Mouse (Mus musculus): ENCODE measurements around the gene Cenpu.

The Cenpu gene

DNA sequence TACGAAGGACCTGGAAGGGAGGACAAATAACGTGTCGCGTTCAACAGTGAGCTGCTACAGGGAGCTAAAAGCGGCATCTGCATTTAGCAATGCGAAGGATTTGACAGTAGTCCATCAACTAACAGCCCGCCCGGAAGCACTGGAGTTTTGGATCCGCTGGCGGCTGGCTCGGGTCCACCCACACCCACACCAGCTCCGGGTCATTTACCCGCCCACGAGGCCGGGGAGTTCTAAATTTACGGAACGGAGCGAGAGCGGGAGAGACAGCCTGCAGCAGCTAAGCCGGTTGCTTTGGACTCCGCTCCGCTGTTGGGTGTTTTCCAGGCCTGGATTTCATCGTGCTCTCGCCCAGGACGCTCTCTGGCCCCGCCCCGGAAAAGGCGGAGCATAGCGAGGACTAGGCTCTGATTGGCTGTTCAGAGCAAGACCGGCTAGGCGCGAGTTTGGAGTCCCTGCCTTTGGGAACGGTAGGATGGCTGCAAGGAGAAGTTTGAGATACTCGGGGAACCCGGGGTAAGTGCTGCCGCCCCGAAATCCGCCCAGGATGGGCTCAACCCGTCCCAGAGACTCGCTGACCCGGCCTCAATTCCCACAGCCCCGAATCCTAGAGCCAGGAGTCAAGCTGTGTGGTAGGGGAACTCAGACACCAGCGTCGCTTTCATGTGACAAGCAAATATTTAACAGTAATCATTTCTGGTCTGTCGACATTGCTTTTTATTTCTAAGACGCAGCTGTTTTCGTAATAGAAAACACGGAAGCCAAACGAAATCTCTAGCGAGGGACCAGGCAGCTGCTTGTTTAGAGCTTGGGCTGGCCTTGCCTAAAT, at the start of gene Cenpu:
Cenpu (plus strand) TSS at position 414 of the 826 bp plus-strand sequence.
- DNase-seq (ENCODE audit: low spot score in 2 of 2), result peak; percentile 98 to 100

GRCm38 (mm10) chr8:46502333-46503071, 49.3 kb upstream of the Cenpu start:
- DNase-seq (ENCODE audit: low spot score in 2 of 2), result no peak

- DNase-seq (ENCODE audit: low spot score in 2 of 2), result no peak
These were observed 48.6 kb upstream of the Cenpu start for GRCm38 (mm10) chr8:46503072-46503695.

DNA sequence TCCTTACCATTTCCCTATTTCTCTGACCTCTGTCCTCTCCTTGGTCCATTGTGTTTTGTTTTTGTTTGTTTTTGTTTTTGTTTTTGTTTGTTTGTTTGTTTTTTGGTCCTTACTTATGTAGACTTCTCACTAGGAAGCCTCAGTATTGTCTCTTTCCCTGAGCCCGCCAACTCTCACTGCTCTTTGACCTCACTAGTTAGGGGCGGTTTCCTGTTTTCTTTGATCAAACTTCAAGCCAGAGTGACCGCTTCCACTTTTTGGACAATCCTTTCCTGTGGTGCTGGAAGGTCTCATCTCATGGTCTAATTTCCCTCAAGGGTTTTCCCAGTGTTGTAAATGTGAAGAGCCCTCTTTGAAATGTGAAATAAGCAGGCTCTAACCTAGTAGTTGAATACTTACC, 47.6 kb upstream of the Cenpu start:
- DNase-seq (ENCODE audit: low spot score in 2 of 2), result no peak

GRCm38 (mm10) chr8:46508488-46509395, 43.1 kb upstream of the Cenpu start:
- DNase-seq (ENCODE audit: low spot score in 2 of 2), result no peak

DNA sequence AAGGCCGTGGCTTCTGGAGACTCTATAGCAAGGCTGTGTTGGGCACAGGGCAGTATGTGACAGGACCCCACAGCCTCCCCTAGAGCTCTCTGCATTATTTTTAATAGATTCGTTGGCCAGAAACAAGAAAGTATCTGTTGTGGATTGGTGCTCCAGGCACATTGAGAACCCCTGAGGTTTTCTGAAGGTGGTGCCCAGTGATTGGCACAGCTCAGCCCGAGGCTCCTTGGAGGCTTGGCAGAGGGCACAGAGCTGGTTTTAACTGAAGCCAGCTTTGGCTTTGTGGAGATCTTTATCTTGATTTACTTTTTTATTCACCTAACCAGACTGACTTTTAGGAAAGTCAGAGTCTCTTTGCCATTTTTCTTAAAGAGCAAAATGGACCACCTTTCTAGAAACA, 42.4 kb upstream of the Cenpu start:
- DNase-seq (ENCODE audit: low spot score in 2 of 2), result no peak

- DNase-seq (ENCODE audit: low spot score in 2 of 2), result no peak
These were observed 40.5 kb upstream of the Cenpu start for GRCm38 (mm10) chr8:46511336-46511735.

DNA sequence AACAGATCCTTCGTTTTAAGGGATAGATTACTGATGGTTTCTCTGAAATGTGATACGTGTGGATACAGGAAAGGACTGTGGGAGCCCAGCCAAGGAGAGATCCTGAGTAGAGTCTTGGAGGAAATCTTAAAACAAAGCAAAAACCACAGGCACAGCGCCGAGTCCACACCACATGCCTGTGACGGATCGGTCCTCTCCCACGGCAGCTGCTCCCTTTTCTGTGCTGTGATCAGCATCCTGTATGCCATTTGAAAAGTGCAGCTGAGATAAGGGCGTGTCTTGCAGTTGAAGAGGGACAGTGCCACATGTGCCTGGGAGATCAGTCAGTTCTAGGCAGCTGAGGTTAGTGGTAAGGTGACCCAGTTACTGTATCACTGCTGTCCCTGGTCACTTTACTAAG, 39.3 kb upstream of the Cenpu start:
- DNase-seq (ENCODE audit: low spot score in 2 of 2), result no peak

DNA sequence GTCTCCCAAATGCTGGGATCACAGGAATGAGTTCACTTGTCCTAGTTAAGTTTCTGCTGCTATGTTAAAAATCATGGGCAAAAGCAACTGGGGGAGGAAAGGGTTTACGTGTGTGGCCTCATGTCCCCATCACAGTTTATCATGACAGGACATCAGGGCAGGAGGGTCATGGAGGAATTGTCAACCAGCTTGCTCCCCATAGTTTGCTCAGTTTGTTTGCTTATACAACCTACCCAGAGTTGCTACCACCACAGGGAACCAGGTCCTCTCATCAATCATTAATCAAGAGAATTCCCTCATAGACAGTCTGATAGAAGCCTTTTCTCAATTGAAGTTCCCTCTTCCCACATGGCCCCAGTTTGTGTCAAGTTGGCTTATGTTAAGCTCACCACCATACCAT, 37.8 kb upstream of the Cenpu start:
- DNase-seq (ENCODE audit: low spot score in 2 of 2), result no peak

DNA sequence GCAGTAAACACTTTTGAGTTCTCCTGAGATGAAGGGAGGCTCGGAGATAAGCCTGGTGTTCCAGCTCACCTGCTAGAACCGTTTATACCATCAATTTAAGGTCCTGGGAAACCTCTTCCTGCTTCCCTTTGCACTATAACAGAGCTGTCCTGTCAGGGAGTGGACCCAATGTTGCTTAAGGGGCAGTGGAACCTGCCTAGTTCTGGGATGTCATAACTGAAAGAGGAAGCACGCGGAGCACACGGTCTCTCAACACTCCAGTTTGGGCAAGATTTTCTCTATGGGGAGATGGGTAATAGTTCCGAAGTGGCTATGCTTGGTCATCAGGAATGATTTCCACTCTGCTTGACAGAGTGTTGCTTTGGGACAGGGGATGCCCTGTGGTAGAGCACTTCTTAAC, 31.2 kb upstream of the Cenpu start:
- DNase-seq (ENCODE audit: low spot score in 2 of 2), result no peak

- DNase-seq (ENCODE audit: low spot score in 2 of 2), result no peak
These were observed 25.7 kb upstream of the Cenpu start for GRCm38 (mm10) chr8:46526098-46526497.

DNA sequence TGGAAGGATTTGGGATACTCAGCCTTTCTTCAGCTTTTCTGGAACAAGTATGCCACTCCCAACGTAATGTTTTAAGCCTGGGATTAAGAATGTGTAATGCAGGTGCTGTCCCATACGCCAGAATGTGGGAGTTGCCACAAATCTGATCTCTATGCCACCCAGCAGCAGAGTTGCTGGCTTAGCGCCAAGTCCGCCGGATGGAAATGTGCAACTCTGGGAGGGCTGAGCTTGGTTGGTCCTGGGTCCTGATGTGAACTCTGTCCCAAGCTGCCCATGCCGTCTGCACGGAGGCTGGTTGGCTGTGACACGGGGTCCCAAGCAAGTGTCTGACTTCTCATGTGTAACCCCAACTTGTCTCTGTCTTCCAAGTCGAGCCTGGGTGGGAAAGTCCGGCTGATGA, 25.0 kb upstream of the Cenpu start:
- no peak for DNase-seq (ENCODE audit: low spot score in 2 of 2)

- DNase-seq (ENCODE audit: low spot score in 2 of 2), result no peak
These were observed 22.3 kb upstream of the Cenpu start for GRCm38 (mm10) chr8:46529508-46529907.

- DNase-seq (ENCODE audit: low spot score in 2 of 2), result peak in 1 of 2 experiments; percentile 19
These were observed 21.3 kb upstream of the Cenpu start for GRCm38 (mm10) chr8:46530541-46530940.

DNA sequence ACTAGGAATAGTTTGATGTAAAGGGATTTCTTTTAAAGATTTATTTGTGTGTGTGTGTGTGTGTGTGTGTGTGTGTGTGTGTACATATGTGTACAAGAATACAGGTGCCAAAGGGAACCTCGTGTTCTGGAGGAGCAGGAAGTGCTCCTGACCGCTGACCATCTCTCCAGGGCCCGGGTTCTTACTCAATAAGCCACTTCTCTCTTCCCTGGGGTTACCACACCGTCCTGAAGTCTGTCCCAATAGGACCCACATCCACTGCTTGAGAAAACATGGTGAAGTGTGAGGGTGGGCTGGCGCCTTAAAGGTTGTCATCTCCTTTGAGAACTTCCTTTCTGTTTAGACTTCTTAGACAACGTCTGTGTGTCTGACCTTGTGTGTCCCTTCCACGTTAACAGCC, 17.9 kb upstream of the Cenpu start:
- no peak for DNase-seq (ENCODE audit: low spot score in 2 of 2)

DNA sequence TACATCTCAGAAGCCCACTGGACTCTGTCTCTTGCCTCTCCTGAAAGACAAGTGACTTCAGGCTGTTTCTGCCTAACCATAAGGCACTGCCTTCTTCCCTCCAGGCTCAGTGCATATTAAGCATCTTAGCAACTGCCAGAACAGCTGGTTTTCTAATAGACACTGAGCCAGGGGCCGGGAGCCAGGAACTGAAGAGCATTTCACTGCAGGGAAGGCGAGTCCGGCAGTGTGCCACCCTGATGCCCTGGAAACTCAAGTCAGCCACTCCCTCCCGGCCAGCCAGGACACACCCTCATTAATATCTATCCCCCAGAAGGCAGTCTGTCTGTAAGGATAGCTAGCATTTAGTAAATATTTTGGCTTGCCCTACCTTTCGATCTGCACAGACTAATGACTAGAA, 12.1 kb upstream of the Cenpu start:
- peak; percentile 42 to 63 for DNase-seq (ENCODE audit: low spot score in 2 of 2)

DNA sequence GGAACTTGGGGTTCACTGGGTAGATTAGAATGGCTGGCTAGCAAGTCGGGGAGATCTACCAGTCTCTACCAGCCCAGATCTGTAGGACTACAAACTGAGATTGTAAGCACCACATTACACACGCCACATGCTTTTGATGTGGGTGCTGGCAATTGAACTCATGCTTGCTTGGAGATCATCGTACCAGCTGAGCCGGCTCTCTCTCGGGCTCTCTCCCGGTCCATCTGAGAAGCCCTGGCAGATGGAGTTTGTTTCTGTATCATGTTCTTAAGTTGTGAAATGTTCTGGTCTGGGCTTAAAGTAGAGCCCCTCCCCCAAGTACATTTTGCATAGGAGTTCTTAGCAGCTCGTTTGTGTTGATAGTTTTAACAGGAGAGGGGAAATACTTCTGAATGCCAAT, 8.6 kb upstream of the Cenpu start:
- DNase-seq (ENCODE audit: low spot score in 2 of 2), result no peak

DNA sequence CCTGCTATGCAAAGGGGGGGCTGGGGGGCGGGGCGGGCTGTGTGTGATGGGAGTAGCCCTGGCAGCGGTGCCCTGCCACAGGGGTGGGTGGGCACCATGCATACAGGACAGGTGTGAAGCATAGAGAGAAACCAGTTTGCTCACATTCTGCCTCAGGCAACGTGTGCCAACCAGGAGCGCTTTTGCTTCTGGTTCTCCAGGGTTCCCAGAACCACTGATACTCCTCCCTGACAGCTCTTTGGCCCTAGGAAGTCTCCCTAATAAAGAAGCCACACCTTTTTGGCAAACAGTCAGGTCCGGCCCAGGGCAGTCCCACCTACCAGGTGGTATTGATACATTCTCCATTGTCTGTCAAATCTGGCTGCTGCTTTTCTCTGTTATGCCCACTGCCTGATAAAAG, 8.2 kb upstream of the Cenpu start:
- no peak for DNase-seq (ENCODE audit: low spot score in 2 of 2)

- DNase-seq (ENCODE audit: low spot score in 2 of 2), result no peak
These were observed 6.0 kb upstream of the Cenpu start for GRCm38 (mm10) chr8:46545854-46546253.

- no peak for DNase-seq (ENCODE audit: low spot score in 2 of 2)
These were observed 5.2 kb upstream of the Cenpu start for GRCm38 (mm10) chr8:46546431-46547176.

DNA sequence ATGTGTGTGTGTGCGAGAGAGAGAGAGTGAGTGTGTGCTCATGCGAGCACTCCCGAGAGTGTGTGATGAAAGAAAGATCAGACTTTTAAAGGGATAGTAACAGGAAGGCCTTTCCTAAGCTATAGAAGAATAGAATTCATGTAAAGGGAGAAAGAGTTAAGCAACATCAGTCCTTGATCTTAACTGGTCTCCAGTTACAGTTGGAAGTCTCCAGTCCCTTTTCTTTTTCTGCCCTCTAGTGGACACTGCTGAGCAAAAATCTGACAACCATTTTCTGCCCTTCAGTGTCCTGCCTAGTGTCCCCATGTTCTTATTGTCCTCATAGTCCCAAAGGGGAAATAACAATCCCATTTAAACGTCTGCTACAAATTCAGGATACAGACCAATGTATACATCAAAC, 4.6 kb upstream of the Cenpu start:
- peak; percentile 42 to 62 for DNase-seq (ENCODE audit: low spot score in 2 of 2)
